Mouse (Mus musculus) hindlimb bud, embryonic 11.5 days (tissue): ENCODE measurements around the gene Ppfibp1.

ENCODE experiments used
- DNase-seq: peaks from one replicate; pipeline ENCODE4 v3.0.0-alpha.2; 2012; ENCODE audit warnings: low read depth, low spot score; ENCODE audit errors: extremely low spot score

Gene Ppfibp1

DNA sequence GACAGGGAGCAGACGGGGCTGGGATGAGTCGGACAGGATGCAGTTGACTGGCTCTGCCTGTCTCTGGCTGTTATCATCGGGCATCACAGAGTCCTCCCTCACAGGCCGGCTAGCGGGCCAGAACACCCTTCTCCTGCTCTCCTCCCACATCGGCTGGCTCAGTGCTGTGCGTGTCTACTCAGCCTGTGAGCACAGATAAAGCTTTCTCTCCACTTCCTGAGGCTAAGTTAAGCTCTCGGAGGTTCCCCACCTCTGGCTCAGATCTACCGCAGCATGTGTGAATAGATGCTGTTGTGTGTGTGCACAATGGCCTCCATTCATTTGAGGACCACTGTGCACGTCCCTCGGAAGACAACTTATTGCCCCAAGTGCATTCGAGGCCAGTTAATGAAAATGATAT lies 67.6 kb downstream of the Ppfibp1 start:
- DNase-seq, result no peak

- DNase-seq, result no peak
Observed at GRCm38 (mm10) chr6:146956961-146957360, 68.7 kb downstream of the Ppfibp1 start.

DNA sequence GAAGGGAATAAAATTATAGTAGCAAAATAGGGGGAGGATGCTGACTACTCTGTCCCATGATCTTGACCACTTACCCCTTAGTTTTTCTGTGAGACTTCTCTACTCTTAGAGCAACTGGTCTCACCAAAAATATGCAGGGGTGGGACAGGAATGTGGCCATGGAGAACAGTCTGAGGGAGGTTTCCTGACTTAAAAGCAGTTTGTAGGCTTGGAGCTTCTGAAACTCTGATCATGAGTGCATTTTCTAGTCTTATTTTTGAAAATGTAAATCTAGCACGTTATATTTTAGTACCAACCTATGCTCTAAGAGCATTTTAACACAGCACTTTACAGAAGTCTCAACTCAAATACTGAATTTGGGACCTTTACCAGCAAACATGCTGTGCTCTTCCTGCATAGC lies 70.4 kb downstream of the Ppfibp1 start:
- DNase-seq, result no peak

DNA sequence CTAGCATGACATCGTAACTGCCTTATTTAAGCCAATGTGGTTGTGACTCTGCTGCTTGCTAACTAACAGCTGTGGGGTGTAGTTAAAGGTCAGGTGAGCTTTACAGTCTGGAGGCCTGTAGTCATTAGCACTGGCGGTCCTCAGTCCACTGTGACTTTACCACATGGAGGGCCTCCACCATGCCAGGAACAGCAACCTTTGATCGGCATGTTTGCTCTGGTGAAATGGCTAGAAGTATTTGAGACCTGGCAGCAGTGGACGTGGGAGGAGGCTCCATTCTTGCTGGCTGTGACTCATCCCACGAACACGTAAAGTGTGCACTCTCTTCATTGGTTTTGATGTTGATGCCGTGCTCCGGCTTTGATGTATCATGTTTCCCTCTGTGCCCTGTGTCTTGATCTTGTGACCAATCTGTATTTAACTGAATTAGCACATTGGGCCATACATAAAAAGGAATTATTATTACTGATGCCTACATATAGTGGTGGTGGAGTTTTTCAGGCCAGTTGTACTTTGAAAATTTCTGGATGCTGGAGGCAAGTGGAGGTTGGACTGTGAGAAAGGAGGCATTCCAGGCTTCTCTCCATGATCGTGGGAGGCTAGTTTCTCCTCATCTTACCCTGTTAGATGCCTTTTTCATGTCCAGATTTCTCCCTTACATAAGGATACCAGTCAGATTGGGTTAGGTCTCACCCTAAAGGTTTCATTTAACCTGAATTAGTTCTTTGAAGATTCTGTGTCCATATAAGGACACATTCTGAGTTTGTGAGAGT lies 71.8 kb downstream of the Ppfibp1 start:
- no peak for DNase-seq

DNA sequence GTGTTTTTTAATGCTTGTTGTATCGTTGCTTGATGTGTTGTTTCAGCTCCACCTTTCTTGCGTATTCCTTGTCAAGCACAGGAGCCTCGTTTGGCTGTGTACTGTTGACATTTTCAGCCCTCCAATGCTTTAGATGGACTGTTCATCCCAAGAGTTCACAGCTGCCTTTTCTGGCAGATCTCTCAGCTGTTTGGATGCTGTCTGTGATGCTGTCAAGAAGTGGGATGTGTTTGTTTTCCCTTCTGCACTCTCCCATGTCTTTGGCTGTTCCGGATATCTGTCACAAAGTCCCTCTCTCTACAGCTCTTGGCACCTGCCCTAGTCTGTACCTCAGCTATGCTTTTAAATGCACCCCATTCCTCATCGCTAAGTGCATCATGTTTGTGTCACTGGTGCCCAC lies 72.7 kb downstream of the Ppfibp1 start:
- DNase-seq, result no peak

GRCm38 (mm10) chr6:146961832-146962481 lies 73.7 kb downstream of the Ppfibp1 start:
- DNase-seq, result no peak

GRCm38 (mm10) chr6:146963396-146964150 lies 75.3 kb downstream of the Ppfibp1 start:
- no peak for DNase-seq

DNA sequence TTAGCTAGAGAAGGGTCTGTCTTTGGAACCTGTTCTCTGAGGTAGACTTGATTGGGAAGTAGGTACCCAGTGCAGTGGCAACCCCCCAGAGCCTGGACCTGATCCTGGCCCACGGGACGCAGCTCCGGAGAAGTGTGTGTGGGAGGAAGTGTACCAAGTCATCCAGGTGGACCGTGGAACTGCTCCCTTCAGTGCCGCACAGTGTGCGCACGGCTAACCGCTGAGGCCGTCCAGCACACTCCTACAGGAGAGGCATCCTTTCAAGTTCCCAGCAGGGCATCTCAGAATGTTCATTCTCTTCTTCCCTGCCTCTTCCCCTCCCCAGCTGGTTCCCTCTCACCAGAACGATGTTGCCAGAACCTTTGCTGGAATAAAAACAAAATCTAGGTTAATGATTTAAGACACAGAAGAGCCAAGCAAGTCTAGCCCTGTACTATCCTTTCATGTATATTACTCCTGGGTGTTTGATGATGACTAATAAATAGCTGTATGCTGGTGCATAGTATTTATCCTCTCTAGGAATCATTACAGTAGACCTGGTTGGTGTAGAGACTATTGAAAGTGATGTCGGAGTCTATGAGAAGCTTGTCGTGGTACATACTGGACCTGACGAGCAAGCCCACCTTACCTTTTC lies 77.0 kb downstream of the Ppfibp1 start:
- no peak for DNase-seq

GRCm38 (mm10) chr6:146966446-146967019 lies 78.2 kb downstream of the Ppfibp1 start:
- DNase-seq, result no peak

DNA sequence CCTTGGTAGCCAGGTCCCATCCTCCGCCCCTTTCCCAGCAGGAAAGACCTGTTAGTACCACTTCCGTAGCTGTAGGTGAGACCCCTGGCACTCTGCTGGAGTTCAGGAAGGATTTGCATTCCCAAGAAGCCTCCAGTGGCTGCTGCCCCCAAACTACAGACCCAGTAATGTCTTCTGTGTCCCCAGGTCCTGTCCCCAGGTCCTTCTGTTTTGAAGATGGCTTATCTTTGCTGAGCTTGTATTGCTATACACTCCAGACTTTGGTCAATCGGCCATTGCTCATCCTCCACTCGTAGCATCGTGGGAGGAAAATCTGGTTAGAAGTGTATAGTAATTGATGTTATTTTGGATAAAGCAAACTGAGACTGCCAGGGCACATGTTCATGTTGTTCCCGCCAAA lies 79.5 kb downstream of the Ppfibp1 start:
- DNase-seq, result no peak

DNA sequence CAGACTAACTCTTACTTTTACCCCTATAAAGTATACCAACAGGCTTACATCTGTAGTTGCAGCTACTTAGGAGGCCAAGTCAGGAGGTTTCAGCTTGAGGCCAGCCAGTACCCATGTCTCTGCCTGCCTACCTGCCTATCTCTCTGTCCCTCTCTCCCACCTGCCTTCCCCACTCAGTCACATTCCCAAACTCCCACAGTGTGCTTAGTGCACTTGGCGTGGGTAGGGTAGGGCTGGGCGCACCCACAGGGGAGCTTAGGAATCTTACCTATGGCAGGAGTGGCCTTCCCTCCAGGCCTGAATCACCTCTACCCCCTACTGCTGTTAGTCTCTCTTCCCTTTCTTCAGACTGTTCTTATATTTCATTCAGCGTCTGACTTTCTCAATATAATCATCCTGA lies 82.5 kb downstream of the Ppfibp1 start:
- DNase-seq, result no peak

DNA sequence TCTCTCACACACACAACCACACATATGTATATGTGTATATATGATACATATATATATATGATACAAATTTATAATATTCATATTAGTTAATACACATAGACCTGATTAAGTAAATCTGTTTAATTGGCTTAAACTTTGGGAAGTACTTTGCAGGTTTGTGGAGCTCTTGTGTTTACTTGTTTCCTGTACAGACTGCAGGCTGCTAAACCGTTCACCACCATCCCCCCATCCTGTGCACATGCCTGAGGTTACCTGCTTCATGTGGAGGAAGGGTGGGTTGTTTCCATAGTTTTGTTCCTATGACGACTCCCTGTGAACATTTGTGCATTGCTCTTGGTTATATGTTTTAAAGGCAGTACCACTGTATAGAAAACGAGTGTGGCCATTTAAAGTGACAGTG lies 83.1 kb downstream of the Ppfibp1 start:
- no peak for DNase-seq

DNA sequence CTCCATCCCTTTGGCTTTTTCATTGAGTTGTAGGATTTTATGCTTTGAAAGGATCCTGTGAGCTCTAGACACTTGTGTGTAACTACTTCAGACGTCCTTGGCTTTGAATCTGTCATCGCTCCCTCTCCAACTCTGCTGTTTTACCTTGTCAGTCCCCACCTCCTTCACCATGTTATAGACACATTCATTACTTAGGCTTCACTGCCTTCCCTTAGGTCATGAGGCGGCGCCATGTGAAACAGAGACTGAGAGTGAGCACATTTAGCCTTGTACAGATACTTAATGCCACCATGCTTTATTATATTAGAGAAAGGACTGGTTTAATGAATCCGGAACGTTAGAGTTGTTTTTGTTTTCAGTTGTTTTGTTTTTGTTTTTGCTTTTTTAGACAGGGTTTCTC lies 83.7 kb downstream of the Ppfibp1 start:
- no peak for DNase-seq

DNA sequence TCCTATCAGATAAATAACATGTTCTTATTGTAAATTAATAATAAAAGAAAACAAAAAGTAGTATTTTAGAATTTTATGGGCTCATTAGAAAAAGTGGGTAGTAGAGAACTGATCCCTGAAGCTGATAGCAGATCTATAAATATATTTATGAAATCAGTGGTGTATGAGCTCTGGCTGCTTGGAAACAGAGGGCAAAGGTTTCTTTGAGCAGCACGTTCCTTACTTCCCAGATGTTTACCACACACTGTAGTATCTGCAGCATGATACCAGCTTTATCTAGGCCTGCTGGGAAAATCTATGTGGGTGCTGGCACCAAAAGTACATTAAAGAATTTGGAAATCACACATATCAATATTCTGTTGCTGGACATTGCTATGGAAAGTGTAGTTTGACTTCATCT lies 84.5 kb downstream of the Ppfibp1 start:
- no peak for DNase-seq

- DNase-seq, result no peak
Observed at GRCm38 (mm10) chr6:146973406-146973805, 85.1 kb downstream of the Ppfibp1 start.

DNA sequence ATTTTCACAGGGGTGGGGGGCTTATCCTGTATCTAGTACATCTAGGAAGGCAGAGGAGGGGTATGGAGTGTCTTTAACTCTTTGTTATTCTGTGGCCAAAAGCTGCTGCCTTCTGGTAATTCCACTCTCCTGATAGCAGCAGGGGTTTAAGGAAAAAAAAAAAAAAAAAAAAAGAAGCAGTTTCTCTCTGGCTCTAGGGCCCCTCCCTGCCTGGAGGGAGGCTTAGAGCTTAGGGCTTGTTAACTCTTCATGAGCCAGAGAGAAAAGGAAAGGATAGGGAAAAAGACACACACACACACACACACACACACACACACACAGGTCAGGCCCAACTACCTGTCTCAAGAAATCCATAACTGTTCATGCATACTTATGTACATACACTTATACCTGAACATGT lies 85.5 kb downstream of the Ppfibp1 start:
- no peak for DNase-seq

- no peak for DNase-seq
Observed at GRCm38 (mm10) chr6:146976446-146976845, 88.2 kb downstream of the Ppfibp1 start.

DNA sequence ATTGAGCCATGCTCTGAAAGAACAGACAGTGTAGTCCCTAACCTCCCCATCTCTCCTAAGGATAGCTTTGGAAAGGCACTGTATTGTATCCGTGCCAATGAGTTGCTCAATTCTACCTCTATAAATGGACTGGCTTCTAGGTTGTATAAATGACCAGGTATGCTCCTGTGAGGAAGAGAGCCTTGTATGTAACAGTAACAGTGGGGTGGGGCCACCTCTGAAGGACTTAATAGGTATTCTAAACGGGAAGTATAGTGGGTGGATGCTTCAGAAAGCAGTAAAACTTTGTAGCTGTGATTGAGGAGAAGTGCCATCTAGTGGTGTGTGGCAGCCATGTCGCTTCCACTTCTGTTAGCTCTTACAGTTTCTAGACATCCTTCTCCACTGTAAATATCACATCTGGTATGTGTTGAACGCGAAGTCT lies 90.4 kb downstream of the Ppfibp1 start:
- no peak for DNase-seq

DNA sequence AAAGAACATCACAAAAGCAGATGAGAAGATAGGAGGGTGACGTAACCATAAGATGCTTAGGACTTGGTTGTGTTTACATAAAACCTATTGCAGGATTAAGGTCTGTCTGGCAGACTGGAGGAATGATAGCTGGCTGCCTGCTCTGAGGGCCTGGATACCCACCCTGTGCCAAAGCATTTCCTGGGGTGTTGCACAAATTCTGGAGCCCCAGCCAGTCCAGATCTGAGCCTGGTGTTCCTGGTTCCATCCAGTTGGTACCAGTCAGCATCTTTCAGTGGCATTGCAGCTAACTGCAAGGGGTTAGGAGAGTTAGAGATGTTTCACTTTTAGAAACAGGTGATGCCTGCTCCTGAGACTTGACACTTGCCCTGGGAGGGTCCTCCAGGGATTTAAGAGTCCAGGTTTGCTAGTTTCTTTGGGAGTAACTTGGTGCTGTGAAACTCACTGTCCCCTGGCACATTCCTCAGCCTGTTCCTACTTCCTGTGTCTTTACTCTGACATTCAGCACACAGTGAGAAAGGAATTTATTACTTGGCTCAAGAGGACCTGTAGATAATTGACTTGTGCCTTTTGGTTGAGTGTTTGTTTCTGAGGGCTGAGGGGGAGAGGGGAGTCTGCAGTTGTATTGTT lies 90.9 kb downstream of the Ppfibp1 start:
- no peak for DNase-seq

DNA sequence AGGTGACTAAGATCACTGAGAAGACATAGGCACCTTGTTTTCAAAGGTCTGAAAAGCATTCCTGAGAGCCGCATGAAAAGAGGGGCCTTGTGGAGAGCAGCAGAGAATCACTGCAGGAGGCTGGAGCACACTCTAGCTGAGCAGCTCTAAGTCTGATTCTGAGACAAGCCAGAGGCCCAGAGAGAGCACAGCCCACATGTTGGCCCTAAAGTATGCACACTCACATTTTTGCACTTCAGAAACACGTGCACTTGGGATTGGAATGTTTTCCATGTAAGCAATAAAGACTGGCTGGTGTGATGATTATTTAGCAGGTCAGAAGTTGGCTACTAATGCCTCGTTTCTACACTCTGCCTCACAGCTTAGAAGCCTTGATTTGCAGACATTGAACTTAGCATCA lies 91.7 kb downstream of the Ppfibp1 start:
- DNase-seq, result no peak
